Mouse (Mus musculus) layer of hippocampus, postnatal 36 days (tissue): ENCODE measurements at regions not wholly inside any gene's neighbourhood (a gene's known extent, or its start where the extent isn't known, plus 50 kb on each side); places are given as distances from the start of the nearest gene placed in this dataset.
A peak's percentile ranks its signal among the peaks of the same experiment; 100 is the strongest.

Experiments
- DNase-seq, 2 experiments: peaks; one replicate each; pipeline ENCODE4 v3.0.0; 2022

GRCm38 (mm10) chr5:51830551-51830950 is 263.0 kb upstream of the Ppargc1a start:
- peak in 1 of 2 experiments; percentile 14 for DNase-seq

- no peak for DNase-seq
Measured at GRCm38 (mm10) chr5:51830015-51830414, 262.5 kb upstream of the Ppargc1a start.

GRCm38 (mm10) chr5:51829606-51830005 is 262.1 kb upstream of the Ppargc1a start:
- DNase-seq: no peak

GRCm38 (mm10) chr5:51829020-51829419 is 261.5 kb upstream of the Ppargc1a start:
- no peak for DNase-seq

GRCm38 (mm10) chr5:51826269-51826668 is 258.7 kb upstream of the Ppargc1a start:
- no peak for DNase-seq

GRCm38 (mm10) chr5:51825584-51826088 is 258.1 kb upstream of the Ppargc1a start:
- DNase-seq: no peak

- no peak for DNase-seq
Measured at GRCm38 (mm10) chr5:51824731-51825130, 257.2 kb upstream of the Ppargc1a start.

GRCm38 (mm10) chr5:51823657-51824056 is 256.1 kb upstream of the Ppargc1a start:
- no peak for DNase-seq

GRCm38 (mm10) chr5:51816258-51816657 is 248.7 kb upstream of the Ppargc1a start:
- no peak for DNase-seq

GRCm38 (mm10) chr5:51811728-51812127 is 244.2 kb upstream of the Ppargc1a start:
- DNase-seq: no peak

GRCm38 (mm10) chr5:51801486-51801885 is 234.0 kb upstream of the Ppargc1a start:
- no peak for DNase-seq

- no peak for DNase-seq
Measured at GRCm38 (mm10) chr5:51799371-51800035, 232.0 kb upstream of the Ppargc1a start.

- DNase-seq: no peak
Measured at GRCm38 (mm10) chr5:51794097-51794496, 226.6 kb upstream of the Ppargc1a start.

GRCm38 (mm10) chr5:51792950-51793349 is 225.4 kb upstream of the Ppargc1a start:
- no peak for DNase-seq

- DNase-seq: no peak
Measured at GRCm38 (mm10) chr5:51788768-51789167, 221.2 kb upstream of the Ppargc1a start.

GRCm38 (mm10) chr5:51783523-51783922 is 216.0 kb upstream of the Ppargc1a start:
- no peak for DNase-seq

- no peak for DNase-seq
Measured at GRCm38 (mm10) chr5:51783099-51783498, 215.6 kb upstream of the Ppargc1a start.

- no peak for DNase-seq
Measured at GRCm38 (mm10) chr5:51775502-51776145, 208.1 kb upstream of the Ppargc1a start.

- DNase-seq: no peak
Measured at GRCm38 (mm10) chr5:51771655-51772054, 204.1 kb upstream of the Ppargc1a start.

GRCm38 (mm10) chr5:51766111-51766510 is 198.6 kb upstream of the Ppargc1a start:
- DNase-seq: no peak

- no peak for DNase-seq
Measured at GRCm38 (mm10) chr5:51764416-51764815, 196.9 kb upstream of the Ppargc1a start.

- DNase-seq: no peak
Measured at GRCm38 (mm10) chr5:51763599-51763998, 196.1 kb upstream of the Ppargc1a start.

GRCm38 (mm10) chr5:51762352-51762751 is 194.8 kb upstream of the Ppargc1a start:
- no peak for DNase-seq

- no peak for DNase-seq
Measured at GRCm38 (mm10) chr5:51758289-51758688, 190.8 kb upstream of the Ppargc1a start.
